Mouse (Mus musculus) CH12.LX (cell line): ENCODE data around the gene Eef1akmt1.

Experiments used
- BHLHE40 ChIP-seq: IDR thresholded peaks from 2 replicates; pipeline ENCODE4 v1.6.1; 2011; ENCODE audit warnings: mild to moderate bottlenecking, low read depth, low read length, improper control_type of control experiment
- CHD2 ChIP-seq: IDR thresholded peaks from 2 replicates; pipeline ENCODE4 v1.6.1; 2011; ENCODE audit warnings: low read length, improper control_type of control experiment
- CTCF ChIP-seq, 2 experiments: IDR thresholded peaks in 1 of 2; conservative IDR thresholded peaks in 1 of 2; 2 replicates each; pipeline ENCODE4 v1.5.1; 2011 to 2012; ENCODE audit warnings: low read depth in 2 of 2, low read length in 2 of 2, improper control_type of control experiment in 1 of 2, inconsistent platforms in 1 of 2, mild to moderate bottlenecking in 1 of 2, moderate library complexity in 1 of 2
- ELF1 ChIP-seq: IDR thresholded peaks from 2 replicates; pipeline ENCODE4 v1.6.1; 2014; ENCODE audit warnings: low read depth, mild to moderate bottlenecking, inconsistent platforms, low read length, improper control_type of control experiment
- EP300 ChIP-seq: IDR thresholded peaks from 2 replicates; pipeline ENCODE4 v1.6.1; 2011; ENCODE audit warnings: low read length, improper control_type of control experiment
- JUN ChIP-seq: IDR thresholded peaks from 2 replicates; pipeline ENCODE4 v1.6.1; 2011; ENCODE audit warnings: low read depth, mild to moderate bottlenecking, low read length, improper control_type of control experiment, moderate library complexity; ENCODE audit not compliant: insufficient read depth
- MAX ChIP-seq: IDR thresholded peaks from 2 replicates; pipeline ENCODE4 v1.6.1; 2011; ENCODE audit warnings: low read length, improper control_type of control experiment
- NRF1 ChIP-seq: IDR thresholded peaks from 2 replicates; pipeline ENCODE4 v1.6.1; 2014; ENCODE audit warnings: low read depth, mild to moderate bottlenecking, inconsistent platforms, low read length, improper control_type of control experiment, moderate library complexity
- POLR2A ChIP-seq: IDR thresholded peaks from 2 replicates; pipeline ENCODE4 v1.6.1; 2011; ENCODE audit warnings: low read depth, mild to moderate bottlenecking, improper control_type of control experiment, low read length
- POLR2AphosphoS2 ChIP-seq: IDR thresholded peaks from 2 replicates; pipeline ENCODE4 v1.6.1; 2011; ENCODE audit warnings: low read depth, low read length, improper control_type of control experiment
- USF1 ChIP-seq: IDR thresholded peaks from 2 replicates; pipeline ENCODE4 v1.6.1; 2014; ENCODE audit warnings: low read depth, mild to moderate bottlenecking, inconsistent platforms, low read length, improper control_type of control experiment
- ZMIZ1 ChIP-seq: IDR thresholded peaks from 2 replicates; pipeline ENCODE4 v1.6.1; 2012; ENCODE audit warnings: low read depth, mild to moderate bottlenecking, inconsistent platforms, low read length, improper control_type of control experiment
- ZNF384 ChIP-seq: IDR thresholded peaks from 2 replicates; pipeline ENCODE4 v1.6.1; 2012; ENCODE audit warnings: low read depth, low read length, improper control_type of control experiment, inconsistent platforms

DNA sequence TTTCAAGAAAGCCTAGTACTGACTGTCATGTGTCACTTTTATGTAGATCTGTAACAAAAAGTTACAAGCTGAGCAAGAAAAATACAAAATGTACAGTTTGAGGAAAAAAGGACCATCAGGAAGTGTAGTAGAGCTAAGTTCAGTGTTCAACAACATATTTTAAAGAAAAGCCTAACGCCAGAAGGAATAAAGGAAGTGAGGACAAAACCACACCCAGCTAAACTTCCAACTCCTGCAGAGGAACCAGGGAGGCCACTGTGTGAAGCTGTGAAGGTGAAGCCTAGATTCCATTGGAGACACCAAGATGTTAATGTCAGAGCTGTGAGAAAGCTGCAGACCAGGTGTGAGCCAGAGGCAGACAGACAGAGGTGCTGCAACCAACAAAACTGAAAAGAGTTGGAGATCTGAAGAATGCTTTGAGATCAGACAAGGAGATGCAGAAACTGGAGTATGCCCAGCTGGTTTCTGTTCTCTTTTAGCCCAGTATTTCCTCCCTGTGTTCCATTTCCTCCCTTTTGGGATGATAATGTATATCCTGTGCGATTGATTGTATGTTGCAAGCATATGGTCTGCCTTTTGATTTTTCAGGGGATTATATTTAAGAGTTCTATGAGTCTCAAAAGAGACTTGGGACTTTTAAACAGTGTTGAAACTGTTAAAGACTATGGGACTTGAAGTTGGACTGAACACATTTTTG lies 5.1 kb upstream of the Eef1akmt1 start:
- TF ChIP-seq CTCF (conservative IDR thresholded peaks at IDR 0.05 in 1 of 2, IDR thresholded peaks at IDR 0.05 in 1 of 2; ENCODE audit: low read depth in 2 of 2, low read length in 2 of 2) (no peak), ELF1 (no peak), ZMIZ1 (no peak), POLR2A (no peak), BHLHE40 (no peak), POLR2AphosphoS2 (no peak), EP300 (no peak), MAX (no peak), CHD2 (no peak), JUN (no peak), ZNF384 (no peak), NRF1 (no peak), USF1 (no peak)
